Mouse (Mus musculus): ENCODE results near the gene Anxa7.

DNA sequence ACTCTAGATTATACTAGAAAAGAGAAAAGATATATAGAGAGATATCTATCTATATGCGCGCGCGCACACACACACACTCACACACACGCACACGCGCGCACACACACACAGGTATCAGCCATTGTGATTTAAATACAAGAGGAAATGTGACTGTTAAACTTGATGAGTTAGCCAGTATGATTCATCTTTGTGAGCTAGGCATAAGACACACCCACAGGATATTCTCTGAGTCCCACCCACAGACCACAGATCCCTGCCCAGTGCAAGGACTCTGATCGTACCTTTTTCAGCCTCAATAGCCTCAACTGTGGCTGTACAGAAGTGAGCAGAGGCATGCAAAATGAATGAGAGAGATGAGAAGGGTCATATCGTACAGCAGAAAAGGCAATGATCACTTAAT, 23.0 kb upstream of the Anxa7 start:
- no peak for TF ChIP-seq CTCF (IDR thresholded peaks at IDR 0.05)
- TF ChIP-seq EP300 (IDR thresholded peaks at IDR 0.05), result no peak

Data from lung, postnatal 0 days (tissue).